Mouse (Mus musculus): ENCODE results near the gene Pxdn.
A peak's percentile ranks its signal among the peaks of the same experiment; 100 is the strongest.

DNA sequence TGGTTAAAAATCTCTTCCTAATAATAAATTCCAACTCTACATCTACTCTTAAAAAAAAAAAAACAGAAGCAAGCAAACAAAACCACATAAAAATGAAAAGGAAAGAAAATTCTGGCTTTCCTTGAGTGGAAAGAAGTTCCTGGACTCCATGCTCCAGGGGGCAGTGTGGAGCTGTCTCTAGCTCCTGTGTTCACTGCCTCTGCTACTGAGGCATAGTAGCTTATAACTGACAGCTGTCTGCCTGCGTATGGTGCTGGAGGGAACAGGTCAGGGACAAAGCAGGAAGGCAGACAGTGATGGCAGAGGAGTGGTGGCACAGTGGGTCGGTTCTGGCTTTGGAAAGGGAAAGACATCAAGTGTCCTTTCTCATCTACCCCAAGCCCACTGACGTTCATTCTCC is 10.5 kb upstream of the Pxdn start:
- TF ChIP-seq CTCF (IDR thresholded peaks at IDR 0.05) = peak; percentile 97
- no peak for TF ChIP-seq POLR2A (IDR thresholded peaks at IDR 0.05; ENCODE audit: insufficient read depth, low read depth, low read length)

Data from heart, adult 2 months (tissue).